Mouse (Mus musculus) gastrocnemius, postnatal 14 days (tissue): Measurements from ENCODE around the gene Ryk. TPM values are rescaled to one million over a fixed set of nuclear protein-coding genes. Genes with fewer than 3 reads are reported as not detected.

Experiments used
- DNase-seq: peaks from one replicate; pipeline ENCODE4 v3.0.0; 2021; ENCODE audit warnings: mixed read lengths
- intact Hi-C: fragments of 180-260 bp; cut with DNase I; formaldehyde crosslinking; loops from one replicate; pipeline ENCODE4 v1.15.1; 2025; ENCODE audit warnings: low total_unique reads
- total RNA-seq, 2 experiments: library from RNA; stranded (reverse); gene quantifications; 2 replicates each; pipeline ENCODE4 v1.2.3; 2021

The Ryk gene
- total RNA-seq, 2 experiments from 2014 or later = 43.8 to 46.8 TPM

GRCm38 (mm10) chr9:102852076-102853022, 17.6 kb downstream of the Ryk start:
- no peak for DNase-seq
- intact Hi-C loops = no loop called here

DNA sequence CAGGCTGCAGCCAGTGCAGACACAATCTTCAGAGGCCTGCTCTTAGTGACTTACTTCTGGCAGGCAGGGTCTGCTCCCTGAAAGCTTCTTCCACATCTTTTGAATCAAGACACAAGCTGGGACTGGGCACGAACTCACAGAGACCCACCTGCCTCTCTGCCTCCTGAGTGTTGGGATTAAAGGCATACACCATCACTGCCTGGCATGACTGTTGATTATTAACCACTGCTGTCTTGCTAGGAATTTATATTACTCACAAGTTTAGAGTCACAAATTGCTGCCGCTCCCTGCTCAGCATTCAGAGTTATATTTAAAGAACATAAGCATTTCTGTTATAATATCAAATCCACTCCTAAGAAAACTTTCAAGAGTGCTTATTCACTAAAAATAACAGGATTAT, 23.1 kb downstream of the Ryk start:
- intact Hi-C loops = no loop called here
- no peak for DNase-seq

DNA sequence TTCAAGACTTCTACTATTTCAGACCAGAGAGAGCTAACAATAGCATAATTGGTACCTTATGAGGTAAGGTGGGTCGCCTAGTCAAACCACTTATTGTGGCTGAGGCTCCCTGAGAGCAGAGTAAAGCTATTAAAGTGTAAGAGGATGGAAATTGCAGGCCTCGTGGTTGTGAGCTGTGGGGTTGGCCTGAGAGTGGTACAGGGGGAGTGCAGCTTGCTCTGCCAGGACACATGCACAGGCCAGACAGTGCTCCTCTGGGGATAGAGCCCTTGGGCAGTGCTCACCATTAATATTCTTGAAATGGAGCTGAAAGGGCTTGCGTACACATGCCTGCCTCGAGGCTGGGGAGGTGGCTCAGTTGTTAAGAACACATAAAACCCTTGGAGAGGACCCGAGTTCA, 23.6 kb downstream of the Ryk start:
- DNase-seq = no peak
- intact Hi-C loops = no loop called here

GRCm38 (mm10) chr9:102859399-102859798, 24.7 kb downstream of the Ryk start:
- no peak for DNase-seq
- intact Hi-C loops = no loop called here

DNA sequence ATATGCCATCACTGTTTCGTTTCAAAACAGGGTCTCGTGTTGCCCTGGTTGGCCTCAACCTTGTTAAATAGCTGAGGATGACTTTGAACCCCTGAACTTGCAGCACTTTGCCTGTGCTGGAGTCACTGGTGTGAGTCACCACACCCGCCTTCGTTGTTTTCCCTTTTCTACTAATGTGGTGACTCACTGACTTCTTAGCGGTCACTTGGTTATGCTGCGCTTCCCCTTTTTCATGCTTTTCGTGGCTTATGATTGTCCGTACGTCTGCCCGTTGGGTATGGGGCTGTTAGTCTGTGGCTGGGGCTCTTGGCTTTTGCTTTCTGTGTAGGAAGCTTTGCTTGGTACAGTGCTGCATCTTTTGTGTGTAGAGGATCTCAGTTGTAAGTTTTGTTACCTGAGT, 25.2 kb downstream of the Ryk start:
- intact Hi-C loops = loop anchor here (10.0 kb wide), 1 partner anchor 145 kb away; the partner anchor contains the start of gene Amotl2

DNA sequence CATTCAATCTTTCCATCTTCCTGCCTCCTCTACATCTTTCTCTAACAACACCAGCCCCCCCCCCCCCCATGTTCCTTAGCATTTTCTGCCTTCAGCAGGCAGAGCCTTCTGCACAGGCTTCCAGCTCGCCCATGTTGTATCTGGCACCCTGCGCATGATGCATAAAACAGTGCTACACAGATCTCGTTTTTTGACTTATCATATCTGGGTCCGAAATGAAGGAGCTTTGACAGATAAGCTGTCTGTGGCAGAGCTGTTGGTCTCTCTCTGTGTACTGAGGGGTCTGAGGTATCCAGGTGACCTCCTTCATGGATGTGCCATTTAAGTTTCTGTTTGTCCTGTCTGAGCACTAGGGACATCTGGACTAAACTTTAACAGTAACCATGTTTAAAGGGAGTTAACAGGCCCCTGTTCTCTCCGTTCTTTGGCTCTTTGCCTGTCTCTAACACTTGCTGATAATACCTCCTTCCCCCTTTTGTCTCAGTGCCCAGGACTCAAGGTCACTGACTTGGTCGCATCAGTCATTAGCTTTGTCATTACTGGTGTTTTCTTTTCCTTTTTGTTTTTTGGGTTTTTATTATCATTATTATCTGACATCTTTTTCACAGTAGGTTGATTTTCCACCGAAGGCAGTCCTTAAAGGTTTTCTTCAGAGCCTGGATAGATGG, 26.2 kb downstream of the Ryk start:
- intact Hi-C loops = loop anchor here (10.0 kb wide), 1 partner anchor 146 kb away; the partner anchor contains the start of gene Amotl2
- no peak for DNase-seq

More for the DNA sequence above, 25.2 kb downstream of the Ryk start:
- DNase-seq = no peak

- intact Hi-C loops = loop anchor here (10.0 kb wide), 1 partner anchor 147 kb away; the partner anchor contains the start of gene Amotl2
- no peak for DNase-seq
Observed at GRCm38 (mm10) chr9:102861789-102862188, 27.1 kb downstream of the Ryk start.

DNA sequence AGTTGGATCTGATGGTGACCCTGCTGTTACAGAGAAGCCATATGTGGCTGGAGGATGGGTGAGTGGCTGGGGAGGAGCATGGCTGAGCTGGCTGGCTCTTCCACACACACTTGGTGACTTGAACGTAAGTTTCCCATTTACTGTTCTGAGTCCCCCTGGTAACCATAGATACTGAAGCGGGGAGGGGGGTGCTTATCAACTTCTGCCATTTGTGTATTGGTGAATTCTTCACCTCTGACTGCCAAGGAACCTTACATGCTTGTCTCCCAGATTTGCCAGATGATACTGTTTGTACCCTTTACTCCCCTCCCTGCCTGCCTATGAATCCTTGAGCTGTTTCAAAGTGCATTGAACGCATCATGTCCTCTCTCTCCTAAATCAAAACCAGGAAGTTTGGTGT, 27.5 kb downstream of the Ryk start:
- intact Hi-C loops = loop anchor here (10.0 kb wide), 1 partner anchor 147 kb away; the partner anchor contains the start of gene Amotl2
- no peak for DNase-seq

DNA sequence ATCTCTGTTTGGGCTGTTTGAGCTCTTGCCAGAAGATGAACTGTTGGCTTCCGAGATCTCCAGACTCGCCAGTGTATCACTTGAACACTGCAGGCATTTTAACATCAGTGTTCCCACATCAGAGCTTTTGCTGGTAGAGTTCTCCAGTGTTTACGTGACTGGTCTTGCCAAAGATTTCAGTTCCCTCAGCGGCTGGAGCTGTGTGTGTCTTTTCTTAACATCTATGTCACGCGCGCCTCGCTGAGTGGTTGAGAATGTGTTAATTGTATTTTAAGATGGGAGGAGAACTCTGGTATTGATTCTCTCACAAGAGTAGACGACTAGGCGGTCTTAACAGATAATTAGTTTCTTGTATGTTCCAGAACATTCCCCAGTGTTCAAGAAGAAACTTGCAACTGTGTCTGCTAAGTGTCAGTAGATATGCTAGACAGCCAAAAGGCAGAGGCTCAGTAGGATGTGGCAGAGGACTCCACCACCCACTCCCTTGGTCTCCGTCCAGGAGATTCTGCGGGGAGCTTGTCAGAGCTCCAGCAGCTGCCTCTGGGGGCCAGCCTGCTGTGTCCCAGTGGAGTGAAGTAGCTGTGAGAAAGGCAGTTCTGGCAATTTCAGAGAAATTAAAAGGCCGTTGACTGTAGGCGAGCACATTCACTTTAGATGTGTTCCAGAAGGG, 29.3 kb downstream of the Ryk start:
- peak; percentile 50 for DNase-seq
- intact Hi-C loops = loop anchor here (10.0 kb wide), 1 partner anchor 149 kb away; the partner anchor contains the start of gene Amotl2

DNA sequence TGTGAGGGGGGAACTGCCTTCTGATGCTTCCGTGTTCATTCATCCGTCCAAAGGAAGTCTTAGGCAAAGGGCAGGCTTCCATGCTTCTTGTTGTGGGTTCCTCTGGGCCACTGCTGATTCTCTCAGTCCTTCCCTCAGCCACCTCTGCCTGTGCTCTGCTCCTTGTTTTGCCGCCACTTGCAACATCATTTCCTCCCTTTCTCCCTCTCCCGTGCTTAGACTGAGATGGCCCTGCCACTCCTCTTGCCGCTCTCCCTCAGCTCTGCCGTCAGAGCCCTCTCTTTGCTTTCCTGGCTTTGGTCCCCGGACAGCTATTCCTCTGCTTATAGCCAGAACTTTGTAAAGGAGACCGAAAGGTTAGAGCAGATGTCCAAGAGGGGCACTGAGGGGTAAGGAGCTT, 30.2 kb downstream of the Ryk start:
- intact Hi-C loops = loop anchor here (5.0 to 10.0 kb wide), 3 partner anchors 78 to 228 kb away; partner anchors contain the start of gene Amotl2
- no peak for DNase-seq

DNA sequence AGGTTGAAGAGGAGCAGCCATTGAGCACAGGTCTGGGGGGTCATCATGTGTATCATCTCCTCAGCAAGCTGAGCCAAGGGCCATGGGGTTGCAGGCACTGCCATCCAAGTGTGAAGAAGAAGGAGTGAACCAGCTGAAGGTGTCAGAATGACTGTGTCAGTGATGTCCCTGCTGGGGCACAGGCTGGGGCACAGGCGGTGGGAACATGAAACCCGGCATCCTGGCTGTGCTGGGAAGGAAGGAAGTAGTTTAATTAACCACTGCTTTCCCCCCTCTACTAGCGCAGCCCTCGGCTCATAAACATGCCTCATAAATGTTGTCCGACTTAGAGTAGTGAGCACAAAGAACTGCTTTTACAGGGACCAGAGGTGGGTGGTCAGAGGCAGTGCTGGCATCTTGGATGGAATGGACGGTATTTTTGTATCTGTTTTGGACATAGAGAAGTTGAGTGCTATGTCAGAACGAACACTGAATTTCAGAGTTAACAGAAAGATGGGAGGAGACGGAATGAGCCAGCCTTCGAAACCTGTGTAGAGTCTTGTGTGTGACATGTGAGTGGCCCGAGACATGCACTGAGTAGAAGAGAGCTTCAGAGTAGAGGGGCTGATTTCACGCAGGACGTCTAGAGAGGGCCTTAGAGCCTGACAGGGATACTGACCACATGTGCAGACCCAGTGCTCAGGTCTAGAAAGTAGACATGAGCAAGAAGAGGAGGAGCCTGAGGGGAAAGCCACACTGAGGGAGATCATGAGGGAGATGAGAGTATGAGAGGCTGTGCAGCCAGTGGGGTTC, 31.4 kb downstream of the Ryk start:
- intact Hi-C loops = loop anchor here (5.0 to 10.0 kb wide), 3 partner anchors 79 to 229 kb away; partner anchors contain the start of gene Amotl2
- DNase-seq = no peak

DNA sequence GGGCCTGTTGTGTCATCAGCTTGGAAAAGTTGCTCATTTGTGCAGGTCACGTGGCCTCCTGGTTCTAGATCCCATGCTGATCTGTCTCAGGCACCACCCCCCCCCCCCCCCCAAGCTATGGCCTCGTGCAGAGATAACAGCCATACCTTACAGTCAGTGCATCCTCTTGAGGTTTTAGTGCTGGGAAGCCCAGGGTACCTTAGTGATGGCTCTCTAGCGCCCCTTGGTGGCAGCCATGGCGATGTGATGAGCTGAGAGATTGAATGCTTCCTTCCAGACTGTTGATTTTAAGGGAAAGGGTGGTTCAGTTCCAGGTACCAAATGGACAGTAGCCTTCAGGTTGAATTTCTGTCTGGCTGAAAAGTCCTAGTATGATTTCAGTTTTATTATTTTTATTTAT, 32.2 kb downstream of the Ryk start:
- intact Hi-C loops = loop anchor here (5.0 to 10.0 kb wide), 3 partner anchors 80 to 230 kb away; partner anchors contain the start of gene Amotl2
- DNase-seq = peak; percentile 71

DNA sequence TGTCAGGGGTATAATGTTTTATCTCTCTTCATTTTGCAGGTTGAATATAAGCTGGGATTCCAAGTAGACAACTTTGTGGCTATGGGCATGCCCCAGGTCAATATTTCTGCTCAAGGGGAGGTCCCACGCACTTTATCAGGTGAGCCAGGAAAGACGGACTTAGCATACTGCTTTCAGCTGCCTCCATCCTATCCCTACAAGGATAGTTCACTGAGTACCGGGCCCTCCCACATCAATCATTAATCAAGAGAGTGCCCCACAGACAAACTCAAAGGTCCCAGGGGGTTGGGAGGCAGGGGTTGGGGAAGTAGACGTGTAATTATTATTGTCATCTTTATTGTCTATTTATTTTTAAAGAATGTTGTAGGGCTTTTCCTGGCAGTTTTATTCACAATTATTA, 32.8 kb downstream of the Ryk start:
- no peak for DNase-seq
- intact Hi-C loops = loop anchor here (5.0 to 10.0 kb wide), 3 partner anchors 80 to 230 kb away; partner anchors contain the start of gene Amotl2

- intact Hi-C loops = loop anchor here (5.0 to 10.0 kb wide), 3 partner anchors 81 to 231 kb away; partner anchors contain the start of gene Amotl2
- no peak for DNase-seq
Observed at GRCm38 (mm10) chr9:102868451-102868850, 33.7 kb downstream of the Ryk start.

DNA sequence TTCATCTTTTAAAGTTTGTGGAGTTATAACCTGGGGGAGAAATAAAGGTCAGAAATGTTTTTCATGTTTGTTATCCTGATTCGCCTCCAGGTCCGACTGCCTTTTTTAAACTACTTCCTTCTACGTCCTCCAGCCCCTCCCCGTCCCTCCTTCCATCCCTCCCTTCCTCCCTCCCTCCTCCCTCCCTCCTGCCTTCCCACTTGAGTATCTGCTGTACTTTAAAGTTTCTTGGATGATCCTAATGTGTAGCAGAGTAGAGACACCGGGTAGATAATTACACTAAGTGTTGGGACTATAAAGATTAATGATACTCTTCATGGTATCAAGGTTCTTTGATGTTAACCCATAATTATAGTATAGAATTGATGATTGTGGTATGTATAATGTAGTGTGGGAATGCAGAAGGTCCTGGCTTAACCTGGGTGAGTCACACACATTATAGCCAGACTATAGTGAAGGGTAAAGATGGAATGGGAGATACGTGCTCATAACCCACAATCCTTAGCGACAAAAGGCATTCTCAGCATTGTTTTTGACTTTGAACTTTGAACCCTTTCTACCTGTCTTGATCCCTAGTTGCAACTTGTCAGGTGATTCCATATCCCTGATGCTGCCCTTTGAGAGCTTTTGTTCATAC, 41.5 kb downstream of the Ryk start:
- intact Hi-C loops = no loop called here
- no peak for DNase-seq

DNA sequence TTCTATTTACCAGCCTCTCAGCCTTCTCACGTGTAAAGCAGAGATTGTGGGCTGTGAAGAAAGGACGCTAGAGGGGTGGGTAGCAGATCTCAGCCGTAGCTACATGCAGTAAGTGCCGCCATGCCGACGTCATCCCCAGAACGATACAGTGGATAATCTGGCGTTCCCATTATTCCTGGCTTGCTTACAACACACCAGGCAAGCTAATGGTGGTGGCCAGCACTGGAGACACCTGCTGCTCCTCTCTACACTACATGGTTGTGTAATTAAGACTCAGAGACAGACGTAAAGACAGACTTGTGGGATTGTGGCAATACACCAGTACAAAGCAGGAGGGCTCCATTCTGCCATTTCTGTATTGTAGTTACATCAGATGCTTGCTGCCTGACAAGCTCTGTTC, 43.2 kb downstream of the Ryk start:
- no peak for DNase-seq
- intact Hi-C loops = no loop called here

DNA sequence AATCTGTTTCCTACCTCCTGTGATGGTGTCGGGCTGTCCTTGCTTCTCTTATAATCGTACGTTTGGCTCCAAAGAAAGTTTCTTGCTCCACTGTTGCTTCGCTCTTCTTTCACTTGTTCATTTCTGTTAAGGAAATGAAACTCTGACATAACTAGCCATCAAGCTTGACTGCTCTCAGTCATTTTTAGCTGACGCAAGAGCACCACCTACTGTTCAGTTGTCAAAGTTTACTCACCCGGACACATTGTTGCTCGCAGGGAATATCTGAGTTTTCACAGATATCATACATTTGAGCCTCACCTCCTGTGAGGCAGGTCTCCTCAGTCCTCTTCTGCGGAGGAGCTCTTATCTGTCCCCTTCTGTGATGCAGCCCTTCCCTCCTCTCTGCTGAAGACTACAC, 44.8 kb downstream of the Ryk start:
- intact Hi-C loops = no loop called here
- peak; percentile 47 for DNase-seq

- DNase-seq = no peak
- intact Hi-C loops = no loop called here
Observed at GRCm38 (mm10) chr9:102884703-102885102, 50.0 kb downstream of the Ryk start.
